Mouse (Mus musculus) G1E (cell line): ENCODE data around the gene Cct6b. TPM values are rescaled to one million over a fixed set of nuclear protein-coding genes. Genes with fewer than 3 reads are reported as not detected.

ENCODE experiments used
- ATAC-seq: 2 replicates; pipeline ENCODE4 v1.8.0; 2016; ENCODE audit warnings: mild to moderate bottlenecking; ENCODE audit not compliant: insufficient number of reproducible peaks, poor library complexity, low FRiP score, severe bottlenecking; ENCODE audit errors: extremely low read depth
- DNase-seq: peaks from one replicate; pipeline ENCODE4 v3.0.0; 2012; ENCODE audit warnings: low spot score
- H3K27me3 ChIP-seq: 2 replicates; pipeline ENCODE4 v1.6.1; 2012; ENCODE audit warnings: mild to moderate bottlenecking, low read length, inconsistent platforms; ENCODE audit not compliant: insufficient read depth
- H3K36me3 ChIP-seq: replicated peaks from 2 replicates; pipeline ENCODE3; 2012; ENCODE audit warnings: mild to moderate bottlenecking, inconsistent platforms
- H3K4me1 ChIP-seq: 2 replicates; pipeline ENCODE4 v1.6.1; 2012; ENCODE audit warnings: low read depth, low read length, inconsistent platforms, mixed read lengths; ENCODE audit not compliant: insufficient read depth
- H3K4me3 ChIP-seq: 2 replicates; pipeline ENCODE4 v1.5.1; 2012; ENCODE audit warnings: low read depth, mild to moderate bottlenecking, inconsistent platforms, low read length, moderate library complexity, mixed read lengths
- H3K9me3 ChIP-seq: replicated peaks from 2 replicates; pipeline ENCODE4 v1.6.1; 2012; ENCODE audit warnings: inconsistent platforms
- CTCF ChIP-seq: IDR thresholded peaks from 2 replicates; pipeline ENCODE4 v1.5.1; 2012; ENCODE audit warnings: low read depth, low read length, inconsistent platforms, mixed read lengths
- GATA1 ChIP-seq: IDR thresholded peaks from 2 replicates; pipeline ENCODE4 v1.6.1; 2012; ENCODE audit warnings: borderline replicate concordance, low read length, inconsistent platforms, mixed read lengths
- GATA2 ChIP-seq: IDR thresholded peaks from 2 replicates; pipeline ENCODE4 v1.6.1; 2012; ENCODE audit warnings: low read depth, low read length, inconsistent platforms, borderline replicate concordance
- POLR2AphosphoS5 ChIP-seq: IDR thresholded peaks from 2 replicates; pipeline ENCODE4 v1.6.1; 2012; ENCODE audit warnings: low read depth, low read length, inconsistent platforms; ENCODE audit not compliant: insufficient replicate concordance
- TAL1 ChIP-seq: conservative IDR thresholded peaks from 2 replicates; pipeline ENCODE4 v1.6.1; 2012; ENCODE audit warnings: low read depth, low read length, inconsistent platforms, mixed read lengths
- polyA plus RNA-seq: library from polyadenylated mRNA; stranded (reverse); fragments of >175 nt; gene quantifications from 2 replicates; pipeline ENCODE4 v1.2.3, GENCODE M21; 2012
- total RNA-seq, 2 experiments: library from RNA; stranded (forward) in 1 of 2; stranded (reverse) in 1 of 2; fragments of 200-1000 nt in 1 of 2; fragments of >200 nt in 1 of 2; fragmentation: Nextera tagmentation in 1 of 2; gene quantifications; 2 replicates each; pipeline ENCODE4 v1.2.3; 2014 to 2017

Gene Cct6b
- total and polyA plus RNA-seq, 3 experiments = 0.29 to 3.5 (median 0.44) TPM

- no peak for ATAC-seq
- Histone ChIP-seq H3K9me3 (no peaks in the 10 kb centered on the region; the same call in 1 of the 2 replicates), H3K4me1 (no peaks in the 10 kb centered on the region), H3K36me3 (no peaks in the 10 kb centered on the region), H3K4me3 (no peak overlapping the region), H3K27me3 (no peaks in the 10 kb centered on the region)
- no peak for DNase-seq
- no peak for TF ChIP-seq GATA2
Measured at GRCm38 (mm10) chr11:82692668-82693067, 71.5 kb downstream of the Cct6b start.

GRCm38 (mm10) chr11:82690476-82690875 is 73.6 kb downstream of the Cct6b start:
- Histone ChIP-seq H3K27me3 (no peaks in the 10 kb centered on the region), H3K36me3 (no peaks in the 10 kb centered on the region), H3K4me1 (no peaks in the 10 kb centered on the region), H3K9me3 (no peaks in the 10 kb centered on the region; the same call in 1 of the 2 replicates), H3K4me3 (no peak overlapping the region)
- no peak for DNase-seq
- ATAC-seq = no peak
- TF ChIP-seq POLR2AphosphoS5 (no peak), GATA2 (no peak), GATA1 (no peak), CTCF (no peak), TAL1 (no peak)

DNA sequence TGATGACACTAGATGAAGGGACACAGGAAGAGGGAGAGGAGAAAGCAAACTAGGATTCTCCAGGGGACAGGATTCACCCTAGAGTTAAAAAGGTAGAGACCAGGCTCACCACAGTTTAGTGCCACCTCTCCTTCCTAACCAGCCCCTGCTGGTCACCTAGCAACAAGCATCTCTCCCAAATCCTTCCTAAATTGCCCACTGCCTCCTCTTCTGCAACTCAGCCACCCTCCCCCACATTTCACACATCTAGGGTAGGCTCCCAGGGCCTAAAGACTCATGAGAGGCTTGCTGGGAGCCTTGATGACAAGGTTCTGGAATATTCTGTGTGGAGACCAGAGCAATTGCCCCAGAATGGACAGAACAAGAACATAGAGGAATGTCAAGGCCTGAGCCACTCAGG is 76.5 kb downstream of the Cct6b start:
- Histone ChIP-seq H3K4me1 (no peaks in the 10 kb centered on the region), H3K4me3 (no peak overlapping the region), H3K27me3 (no peaks in the 10 kb centered on the region), H3K36me3 (no peaks in the 10 kb centered on the region), H3K9me3 (peaks cover 14% of the 10 kb centered on the region)
- ATAC-seq = no peak
- no peak for DNase-seq
- TF ChIP-seq CTCF = no peak
- TF ChIP-seq GATA1 = no peak
- TF ChIP-seq TAL1 = no peak
- no peak for TF ChIP-seq POLR2AphosphoS5
- TF ChIP-seq GATA2 = no peak

- Histone ChIP-seq H3K9me3 (peaks cover 27% of the 10 kb centered on the region), H3K36me3 (no peaks in the 10 kb centered on the region), H3K4me1 (no peaks in the 10 kb centered on the region), H3K4me3 (no peak overlapping the region), H3K27me3 (no peaks in the 10 kb centered on the region)
- no peak for TF ChIP-seq POLR2AphosphoS5
- TF ChIP-seq GATA1 = no peak
- TF ChIP-seq GATA2 = no peak
- no peak for TF ChIP-seq TAL1
- no peak for TF ChIP-seq CTCF
- DNase-seq (no peak), ATAC-seq (no peak)
Measured at GRCm38 (mm10) chr11:82684676-82685075, 79.4 kb downstream of the Cct6b start.

DNA sequence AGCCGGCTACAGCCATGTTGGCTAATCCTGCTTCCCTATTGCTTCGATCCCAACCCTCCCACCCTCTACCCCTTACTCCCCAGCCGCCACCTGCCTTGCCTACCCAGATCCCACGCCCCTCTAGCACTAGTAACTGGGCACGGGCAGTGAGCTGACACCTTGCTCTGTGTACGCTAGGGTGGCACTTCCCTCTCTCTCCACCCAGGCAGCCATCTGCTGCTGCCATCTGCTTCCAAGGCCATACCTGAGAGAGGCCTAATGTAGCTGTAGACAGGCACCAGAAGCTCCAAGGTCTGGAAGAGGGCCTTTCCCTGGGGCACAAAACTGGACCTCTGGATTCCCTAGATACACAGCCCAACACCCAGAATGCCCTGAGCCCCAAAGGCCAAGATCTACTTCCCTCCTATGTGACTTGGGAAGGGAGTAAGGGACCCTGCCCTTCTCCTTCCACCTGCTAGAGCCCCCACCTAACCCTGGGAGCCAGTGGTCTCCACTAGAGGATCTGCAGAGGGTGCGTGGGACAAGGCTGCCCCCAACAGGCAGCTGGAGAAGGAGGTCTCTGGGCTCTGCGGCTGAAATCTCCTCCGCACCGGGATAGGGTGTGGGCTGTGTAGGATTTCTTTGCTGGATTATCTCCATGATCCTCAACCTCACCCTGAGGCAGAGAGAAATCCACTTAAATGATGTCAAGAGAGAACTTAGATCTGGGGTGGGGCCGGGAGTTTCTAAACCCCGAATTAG is 80.2 kb downstream of the Cct6b start:
- Histone ChIP-seq H3K36me3 (no peaks in the 10 kb centered on the region), H3K4me1 (no peaks in the 10 kb centered on the region), H3K4me3 (no peak overlapping the region), H3K9me3 (peaks cover 29% of the 10 kb centered on the region), H3K27me3 (no peaks in the 10 kb centered on the region)
- TF ChIP-seq POLR2AphosphoS5 = no peak
- no peak for TF ChIP-seq CTCF
- TF ChIP-seq TAL1 = no peak
- TF ChIP-seq GATA2 = no peak
- no peak for TF ChIP-seq GATA1
- no peak for DNase-seq
- ATAC-seq = no peak

DNA sequence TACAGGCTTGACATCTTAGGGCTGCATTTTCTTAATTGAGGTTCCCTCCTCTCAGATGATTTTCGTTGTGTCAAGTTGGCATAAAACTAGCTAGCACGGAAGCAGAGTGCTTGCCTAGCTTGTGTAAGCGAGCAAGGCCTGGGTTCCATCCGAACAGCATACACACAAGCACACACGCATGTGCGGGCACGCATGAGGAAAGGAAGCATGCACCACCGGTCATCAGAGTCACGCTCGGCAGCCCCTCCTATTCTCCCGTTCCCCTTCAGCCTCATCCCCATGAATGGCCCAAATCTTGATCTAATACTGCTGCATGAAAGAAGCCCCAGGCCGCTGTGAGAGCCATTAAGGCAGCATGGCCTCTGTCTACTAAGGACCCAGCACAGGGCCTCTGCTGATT is 85.6 kb downstream of the Cct6b start:
- DNase-seq = no peak
- no peak for TF ChIP-seq CTCF
- TF ChIP-seq TAL1 = no peak
- TF ChIP-seq GATA2 = no peak
- no peak for TF ChIP-seq GATA1
- no peak for TF ChIP-seq POLR2AphosphoS5

More for the DNA sequence above, 85.6 kb downstream of the Cct6b start:
- Histone ChIP-seq H3K9me3 (peaks cover 33% of the 10 kb centered on the region), H3K27me3 (no peaks in the 10 kb centered on the region), H3K4me3 (no peak overlapping the region), H3K36me3 (no peaks in the 10 kb centered on the region), H3K4me1 (no peaks in the 10 kb centered on the region)
- no peak for ATAC-seq

Other genes with a start within 250 kb of the Cct6b start
- gene Zfp830, start within 50 bp of the Cct6b start, total RNA-seq (2014; fragmentation: Nextera tagmentation) = 22.3 and 25.1 TPM in 2 replicates
- gene Zfp830, start within 50 bp of the Cct6b start, total RNA-seq (2017) = 43.6 and 49.1 TPM in 2 replicates
- 21.2 and 22.2 TPM in 2 replicates for gene Zfp830, start within 50 bp of the Cct6b start, polyA plus RNA-seq
- 43.0 and 50.2 TPM in 2 replicates for gene Lig3, start 16.8 kb upstream of the Cct6b start, total RNA-seq (2014; fragmentation: Nextera tagmentation)
- gene Lig3, start 16.8 kb upstream of the Cct6b start, total RNA-seq (2017) = 33.1 and 34.6 TPM in 2 replicates
- gene Lig3, start 16.8 kb upstream of the Cct6b start, polyA plus RNA-seq = 60.5 and 71.8 TPM in 2 replicates
- gene Rffl, start 106.9 kb upstream of the Cct6b start, total RNA-seq (2014; fragmentation: Nextera tagmentation) = 54.7 and 71.1 TPM in 2 replicates
- 25.6 and 27.9 TPM in 2 replicates for gene Rffl, start 106.9 kb upstream of the Cct6b start, total RNA-seq (2017)
- 29.1 and 46.6 TPM in 2 replicates for gene Rffl, start 106.9 kb upstream of the Cct6b start, polyA plus RNA-seq
- 21.3 and 24.6 TPM in 2 replicates for gene Rad51d, start 126.3 kb upstream of the Cct6b start, total RNA-seq (2014; fragmentation: Nextera tagmentation)
- 13.4 and 16.0 TPM in 2 replicates for gene Rad51d, start 126.3 kb upstream of the Cct6b start, total RNA-seq (2017)
- 10.3 and 13.6 TPM in 2 replicates for gene Rad51d, start 126.3 kb upstream of the Cct6b start, polyA plus RNA-seq
- gene Fndc8, start 127.8 kb upstream of the Cct6b start, total RNA-seq (2014; fragmentation: Nextera tagmentation) = not detected in 2 replicates
- gene Fndc8, start 127.8 kb upstream of the Cct6b start, total RNA-seq (2017) = 0.05 TPM in 1 of 2 replicates, not detected in the other
- gene Fndc8, start 127.8 kb upstream of the Cct6b start, polyA plus RNA-seq = not detected in 2 replicates
- 27.6 and 38.6 TPM in 2 replicates for gene Nle1, start 144.1 kb upstream of the Cct6b start, total RNA-seq (2014; fragmentation: Nextera tagmentation)
- 18.6 and 23.2 TPM in 2 replicates for gene Nle1, start 144.1 kb upstream of the Cct6b start, total RNA-seq (2017)
- 92.9 and 93.8 TPM in 2 replicates for gene Nle1, start 144.1 kb upstream of the Cct6b start, polyA plus RNA-seq
- gene Unc45b, start 146.2 kb upstream of the Cct6b start, total RNA-seq (2014; fragmentation: Nextera tagmentation) = 0.38 TPM in 1 of 2 replicates, not detected in the other
- 0.12 and 0.33 TPM in 2 replicates for gene Unc45b, start 146.2 kb upstream of the Cct6b start, total RNA-seq (2017)
- 0.01 and 0.02 TPM in 2 replicates for gene Unc45b, start 146.2 kb upstream of the Cct6b start, polyA plus RNA-seq
- gene Slfn5, start 187.0 kb upstream of the Cct6b start, total RNA-seq (2014; fragmentation: Nextera tagmentation) = 3.8 and 9.1 TPM in 2 replicates
- 5.5 and 7.7 TPM in 2 replicates for gene Slfn5, start 187.0 kb upstream of the Cct6b start, total RNA-seq (2017)
- gene Slfn5, start 187.0 kb upstream of the Cct6b start, polyA plus RNA-seq = 0.28 and 0.33 TPM in 2 replicates
- 0.39 TPM in 1 of 2 replicates, not detected in the other for gene Slfn9, start 227.5 kb upstream of the Cct6b start, total RNA-seq (2014; fragmentation: Nextera tagmentation)
- 0.29 and 0.33 TPM in 2 replicates for gene Slfn9, start 227.5 kb upstream of the Cct6b start, total RNA-seq (2017)
- gene Slfn9, start 227.5 kb upstream of the Cct6b start, polyA plus RNA-seq = 0.01 TPM in 1 of 2 replicates, not detected in the other